Mouse (Mus musculus) T-helper 17 cell (primary cell): ENCODE data around the gene Cyld.

Experiments used
- in situ Hi-C, 2 experiments: fragments of 300-600 bp; cut with MboI, MseI; formaldehyde crosslinking; loops; 1 replicate in 1 of 2; 2 replicates in 1 of 2; pipeline ENCODE4 v1.15.1; 2025; ENCODE audit warnings: high pct_unique_total_duplicates in 2 of 2

Gene Cyld

GRCm38 (mm10) chr8:88696721-88697641, at the start of gene Cyld:
Gene Cyld (plus strand): TSS chr8:88697028.
- in situ Hi-C loops, result loop anchor here in 1 of 2 experiments (5.0 kb wide), 1 partner anchor 405 kb away; no protein-coding TSS in a partner anchor

- in situ Hi-C loops, result loop anchor here in 1 of 2 experiments (25.0 kb wide), 1 partner anchor 1786 kb away; no protein-coding TSS in a partner anchor
Observed at GRCm38 (mm10) chr8:88648322-88648721, 48.5 kb upstream of the Cyld start.

- in situ Hi-C loops, result loop anchor here in 1 of 2 experiments (10.0 kb wide), 1 partner anchor 425 kb away; no protein-coding TSS in a partner anchor
Observed at GRCm38 (mm10) chr8:88650016-88650708, 46.7 kb upstream of the Cyld start.

- in situ Hi-C loops, result loop anchor here in 1 of 2 experiments (10.0 kb wide), 1 partner anchor 424 kb away; no protein-coding TSS in a partner anchor
Observed at GRCm38 (mm10) chr8:88651122-88651521, 45.7 kb upstream of the Cyld start.

- in situ Hi-C loops, result loop anchor here in 1 of 2 experiments (10.0 kb wide), 1 partner anchor 419 kb away; no protein-coding TSS in a partner anchor
Observed at GRCm38 (mm10) chr8:88655334-88655733, 41.5 kb upstream of the Cyld start.

- in situ Hi-C loops, result loop anchor here in 1 of 2 experiments (10.0 kb wide), 1 partner anchor 415 kb away; no protein-coding TSS in a partner anchor
Observed at GRCm38 (mm10) chr8:88659873-88660272, 37.0 kb upstream of the Cyld start.

GRCm38 (mm10) chr8:88662401-88662821, 34.4 kb upstream of the Cyld start:
- in situ Hi-C loops, result no loop called here

GRCm38 (mm10) chr8:88664121-88664520, 32.7 kb upstream of the Cyld start:
- in situ Hi-C loops, result no loop called here

GRCm38 (mm10) chr8:88664947-88665346, 31.9 kb upstream of the Cyld start:
- in situ Hi-C loops, result no loop called here

- in situ Hi-C loops, result no loop called here
Observed at GRCm38 (mm10) chr8:88666435-88666834, 30.4 kb upstream of the Cyld start.

GRCm38 (mm10) chr8:88668400-88669086, 28.3 kb upstream of the Cyld start:
- in situ Hi-C loops, result no loop called here

- in situ Hi-C loops, result no loop called here
Observed at GRCm38 (mm10) chr8:88670782-88671181, 26.0 kb upstream of the Cyld start.

- in situ Hi-C loops, result no loop called here
Observed at GRCm38 (mm10) chr8:88671575-88671974, 25.3 kb upstream of the Cyld start.

- in situ Hi-C loops, result no loop called here
Observed at GRCm38 (mm10) chr8:88673859-88674258, 23.0 kb upstream of the Cyld start.

- in situ Hi-C loops, result no loop called here
Observed at GRCm38 (mm10) chr8:88675372-88676165, 21.3 kb upstream of the Cyld start.

- in situ Hi-C loops, result no loop called here
Observed at GRCm38 (mm10) chr8:88677071-88677470, 19.8 kb upstream of the Cyld start.

- in situ Hi-C loops, result loop anchor here in 1 of 2 experiments (5.0 kb wide), 1 partner anchor 38 kb away; no protein-coding TSS in a partner anchor
Observed at GRCm38 (mm10) chr8:88680566-88680965, 16.3 kb upstream of the Cyld start.

- in situ Hi-C loops, result loop anchor here in 1 of 2 experiments (5.0 kb wide), 1 partner anchor 39 kb away; no protein-coding TSS in a partner anchor
Observed at GRCm38 (mm10) chr8:88681046-88681445, 15.8 kb upstream of the Cyld start.

- in situ Hi-C loops, result loop anchor here in 1 of 2 experiments (5.0 kb wide), 1 partner anchor 41 kb away; no protein-coding TSS in a partner anchor
Observed at GRCm38 (mm10) chr8:88683656-88684289, 13.1 kb upstream of the Cyld start.
